Mouse (Mus musculus) hindbrain, embryonic 11.5 days (tissue): ENCODE results near the gene Mageb5. TPM values are rescaled to one million over a fixed set of nuclear protein-coding genes. Genes with fewer than 3 reads are reported as not detected.
"Not testable (repeated sequence)": the region's sequence is repeated elsewhere in the genome, so short reads cannot be mapped to it uniquely, and the experiment has no call there.

Source experiments
- ATAC-seq: fragments of 200-750 bp; cut with Nextera tagmentation; 2 replicates; pipeline ENCODE4 v1.8.0; 2017; ENCODE audit warnings: mild to moderate bottlenecking, moderate TSS enrichment, moderate library complexity; ENCODE audit not compliant: low FRiP score
- DNase-seq: peaks from one replicate; pipeline ENCODE4 v3.0.0-alpha.2; 2015; ENCODE audit warnings: low spot score
- H3K27ac ChIP-seq: fragments of 300-500 bp; sonication (generic); 2 replicates; pipeline ENCODE4 v1.5.1; 2014; ENCODE audit warnings: mild to moderate bottlenecking, low read depth, low read length
- H3K27me3 ChIP-seq: fragments of 300-500 bp; sonication (generic); 2 replicates; pipeline ENCODE4 v1.6.1; 2014; ENCODE audit warnings: mild to moderate bottlenecking, low read length, moderate library complexity, mixed read lengths; ENCODE audit not compliant: control insufficient read depth, insufficient read depth
- H3K36me3 ChIP-seq: fragments of 300-500 bp; sonication (generic); 2 replicates; pipeline ENCODE4 v1.6.1; 2014; ENCODE audit warnings: mild to moderate bottlenecking, low read length, moderate library complexity, mixed read lengths; ENCODE audit not compliant: control insufficient read depth, insufficient read depth
- H3K4me1 ChIP-seq: fragments of 300-500 bp; sonication (generic); replicated peaks from 2 replicates; pipeline ENCODE4 v1.6.1; 2014; ENCODE audit warnings: low read length, mixed read lengths; ENCODE audit not compliant: control insufficient read depth, insufficient read depth
- H3K4me2 ChIP-seq: fragments of 300-500 bp; sonication (generic); replicated peaks from 2 replicates; pipeline ENCODE4 v1.6.1; 2014; ENCODE audit warnings: mild to moderate bottlenecking, low read depth, low read length
- H3K4me3 ChIP-seq: fragments of 300-500 bp; sonication (generic); 2 replicates; pipeline ENCODE4 v1.5.1; 2014; ENCODE audit warnings: low read depth, low read length
- H3K9ac ChIP-seq: fragments of 300-500 bp; sonication (generic); 2 replicates; pipeline ENCODE4 v1.6.1; 2014; ENCODE audit warnings: low read depth, low read length
- H3K9me3 ChIP-seq: fragments of 300-500 bp; sonication (generic); 2 replicates; pipeline ENCODE4 v1.6.1; 2016; ENCODE audit warnings: low read length; ENCODE audit not compliant: control insufficient read depth
- WGBS: fragments of 180-500 bp; shearing (Covaris S2); extraction: QIAGEN DNeasy Blood & Tissue Kit; methylation state at CpG from one replicate; pipeline ENCODE4 v1.1.7; 2014; 5-methylcytosine and 5-hydroxymethylcytosine counted together
- polyA plus RNA-seq: library from polyadenylated mRNA; unstranded; fragments of >200 nt; fragmentation: Nextera tagmentation; extraction: Ambion mirVana; gene quantifications from 2 replicates; pipeline ENCODE4 v1.2.1, GENCODE M21; 2014

Gene Mageb5
- polyA plus RNA-seq: not detected in 2 replicates

GRCm38 (mm10) chrX:91782918-91783317 is at the start of gene Mageb5:
TSS of gene Mageb5 (minus strand) at chrX:91783018.
- not testable (repeated sequence) for H3K9me3 ChIP-seq, H3K4me1 ChIP-seq, H3K27ac ChIP-seq, DNase-seq, H3K9ac ChIP-seq, H3K36me3 ChIP-seq, H3K4me2 ChIP-seq, ATAC-seq, H3K27me3 ChIP-seq, H3K4me3 ChIP-seq
- 86% methylated on average over 1 of the region's 1 CpGs for WGBS

GRCm38 (mm10) chrX:91759591-91760226 is 23.1 kb downstream of the Mageb5 start:
- WGBS: no CpG with 5 or more reads among the region's 1 CpGs
- not testable (repeated sequence) for H3K27me3 ChIP-seq, H3K36me3 ChIP-seq, H3K9me3 ChIP-seq, H3K4me2 ChIP-seq, DNase-seq, H3K4me1 ChIP-seq, H3K4me3 ChIP-seq, H3K9ac ChIP-seq, H3K27ac ChIP-seq
- ATAC-seq: peak; percentile 49; the same call in 1 of the 2 replicates

Other genes with a start within 250 kb of the Mageb5 start
- gene 1700084M14Rik, start 207.1 kb downstream of the Mageb5 start, polyA plus RNA-seq: not detected in 2 replicates
- gene Gm14781, start 150.8 kb downstream of the Mageb5 start, polyA plus RNA-seq: not detected in 2 replicates
- gene Mageb1, start 233.3 kb upstream of the Mageb5 start, polyA plus RNA-seq: not detected in 2 replicates